Mouse (Mus musculus) liver, embryonic 12.5 days (tissue): ENCODE results near the gene Inpp4b. TPM values are rescaled to one million over a fixed set of nuclear protein-coding genes. Genes with fewer than 3 reads are reported as not detected.

Experiments
- ATAC-seq: fragments of 200-750 bp; cut with Nextera tagmentation; 2 replicates; pipeline ENCODE4 v1.8.0; 2017; ENCODE audit warnings: moderate number of reproducible peaks, mild to moderate bottlenecking, moderate library complexity
- H3K27ac ChIP-seq: fragments of 300-500 bp; sonication (generic); 2 replicates; pipeline ENCODE4 v1.5.1; 2016; ENCODE audit warnings: mild to moderate bottlenecking
- H3K27me3 ChIP-seq: fragments of 300-500 bp; sonication (generic); replicated peaks from 2 replicates; pipeline ENCODE4 v1.6.1; 2016; ENCODE audit warnings: mild to moderate bottlenecking, moderate library complexity
- H3K36me3 ChIP-seq: fragments of 300-500 bp; sonication (generic); 2 replicates; pipeline ENCODE4 v1.6.1; 2016; ENCODE audit warnings: mild to moderate bottlenecking, moderate library complexity
- H3K4me1 ChIP-seq: fragments of 300-500 bp; sonication (generic); 2 replicates; pipeline ENCODE4 v1.6.1; 2016
- H3K4me2 ChIP-seq: fragments of 300-500 bp; sonication (generic); 2 replicates; pipeline ENCODE4 v1.6.1; 2016; ENCODE audit warnings: mild to moderate bottlenecking, moderate library complexity
- H3K4me3 ChIP-seq: fragments of 300-500 bp; sonication (generic); 2 replicates; pipeline ENCODE4 v1.5.1; 2016; ENCODE audit warnings: mild to moderate bottlenecking, moderate library complexity
- H3K9ac ChIP-seq: fragments of 300-500 bp; sonication (generic); 2 replicates; pipeline ENCODE4 v1.6.1; 2016; ENCODE audit warnings: mild to moderate bottlenecking, moderate library complexity
- H3K9me3 ChIP-seq: fragments of 300-500 bp; sonication (generic); replicated peaks from 2 replicates; pipeline ENCODE4 v1.6.1; 2016; ENCODE audit warnings: mild to moderate bottlenecking, moderate library complexity
- WGBS: fragments of 180-500 bp; shearing (Covaris S2); methylation state at CpG from one replicate; pipeline ENCODE4 v1.1.7; 2016; ENCODE audit not compliant: insufficient replicate concordance; 5-methylcytosine and 5-hydroxymethylcytosine counted together
- polyA plus RNA-seq: library from polyadenylated mRNA; unstranded; fragments of >200 nt; fragmentation: Nextera tagmentation; extraction: Ambion mirVana; gene quantifications from 2 replicates; pipeline ENCODE4 v1.2.1, GENCODE M21; 2016

Inpp4b gene
- polyA plus RNA-seq = 2.5 and 2.8 TPM in 2 replicates

- peak; percentile 67 for ATAC-seq
- H3K9ac ChIP-seq = peak within 1 kb of the TSS; percentile 31; the same call in 1 of the 2 replicates
- under 1% methylated on average over 46 of the region's 46 CpGs for WGBS
- H3K4me1 ChIP-seq = peaks cover 4% of the 10 kb centered on the region; the same call in 1 of the 2 replicates
- no peaks in the 10 kb centered on the region for H3K36me3 ChIP-seq
- H3K27me3 ChIP-seq = peaks cover 20% of the 10 kb centered on the region; the same call in 1 of the 2 replicates
- no peaks in the 10 kb centered on the region for H3K9me3 ChIP-seq
- H3K4me2 ChIP-seq = peak within 1 kb of the TSS; percentile 73
- H3K27ac ChIP-seq = no peak within 1 kb of the TSS
- H3K4me3 ChIP-seq = peak within 1 kb of the TSS; percentile 48
These were observed at the start of gene Inpp4b for GRCm38 (mm10) chr8:81342236-81342998. Gene Inpp4b, plus strand, starts transcription at chr8:81342556.

- no peak overlapping the region for H3K4me3 ChIP-seq
- H3K4me1 ChIP-seq = no peaks in the 10 kb centered on the region
- ATAC-seq = no peak
- H3K4me2 ChIP-seq = no peak overlapping the region
- H3K27ac ChIP-seq = no peak overlapping the region
- H3K36me3 ChIP-seq = no peaks in the 10 kb centered on the region
- WGBS = 38% methylated on average over 2 of the region's 2 CpGs
- H3K9ac ChIP-seq = no peak overlapping the region
- H3K9me3 ChIP-seq = no peaks in the 10 kb centered on the region
- H3K27me3 ChIP-seq = no peaks in the 10 kb centered on the region
These were observed 7.1 kb upstream of the Inpp4b start for GRCm38 (mm10) chr8:81335250-81335649.

- Histone ChIP-seq H3K9me3 (no peaks in the 10 kb centered on the region), H3K4me3 (peak overlapping the region; percentile 48; the same call in 1 of the 2 replicates), H3K4me1 (peaks cover 4% of the 10 kb centered on the region; the same call in 1 of the 2 replicates), H3K27me3 (peaks cover 20% of the 10 kb centered on the region; the same call in 1 of the 2 replicates), H3K9ac (no peak overlapping the region), H3K4me2 (peak overlapping the region; percentile 73), H3K27ac (no peak overlapping the region), H3K36me3 (no peaks in the 10 kb centered on the region)
- no peak for ATAC-seq
- 38% methylated on average over 5 of the region's 5 CpGs for WGBS
These were observed 1.2 kb upstream of the Inpp4b start for GRCm38 (mm10) chr8:81341191-81341590.

DNA sequence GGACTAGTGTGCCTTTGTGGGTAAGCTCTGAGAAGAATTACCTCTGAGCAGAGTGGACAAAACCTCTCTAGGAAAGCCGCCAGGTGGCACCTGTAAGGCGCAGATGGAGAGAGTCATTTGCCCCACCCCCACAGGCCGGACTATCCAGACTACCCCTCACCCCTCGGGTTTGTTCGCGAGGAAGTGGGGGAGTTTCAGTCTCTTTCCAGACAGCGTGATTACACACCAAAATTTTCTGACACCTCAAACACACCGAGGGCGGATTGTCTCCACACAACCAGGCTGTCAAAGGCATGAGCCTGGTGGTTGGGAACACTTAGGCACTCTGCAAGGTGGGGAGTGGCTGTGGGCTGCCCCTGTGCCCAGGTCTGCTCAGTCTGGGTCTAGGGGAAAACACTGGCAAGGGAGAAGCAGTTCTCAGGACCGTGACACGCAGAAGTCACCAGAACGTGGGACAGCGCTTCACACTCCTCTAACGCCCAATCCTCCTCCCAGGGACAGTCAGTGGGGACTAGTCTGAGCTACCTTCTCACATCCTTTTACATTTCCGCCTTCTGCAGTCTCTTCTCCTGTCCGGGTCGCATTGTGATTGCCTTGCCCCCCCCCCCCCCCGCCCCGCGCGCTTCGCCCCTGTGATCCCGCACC lies 643 bp upstream of the Inpp4b start:
- H3K4me2 ChIP-seq = peak overlapping the region; percentile 73
- ATAC-seq = peak; percentile 58
- peak overlapping the region; percentile 48 for H3K4me3 ChIP-seq
- no peaks in the 10 kb centered on the region for H3K36me3 ChIP-seq
- H3K4me1 ChIP-seq = peaks cover 4% of the 10 kb centered on the region; the same call in 1 of the 2 replicates
- no peak overlapping the region for H3K9ac ChIP-seq
- peaks cover 20% of the 10 kb centered on the region; the same call in 1 of the 2 replicates for H3K27me3 ChIP-seq
- H3K9me3 ChIP-seq = no peaks in the 10 kb centered on the region
- H3K27ac ChIP-seq = no peak overlapping the region
- under 1% methylated on average over 21 of the region's 23 CpGs for WGBS

GRCm38 (mm10) chr8:81342999-81343302 lies 595 bp downstream of the Inpp4b start:
- H3K4me1 ChIP-seq = peaks cover 4% of the 10 kb centered on the region; the same call in 1 of the 2 replicates
- H3K36me3 ChIP-seq = no peaks in the 10 kb centered on the region
- WGBS = 15% methylated on average over 2 of the region's 3 CpGs
- H3K9ac ChIP-seq = no peak overlapping the region
- no peak overlapping the region for H3K27ac ChIP-seq
- ATAC-seq = no peak
- H3K9me3 ChIP-seq = no peaks in the 10 kb centered on the region
- peak overlapping the region; percentile 73 for H3K4me2 ChIP-seq
- H3K4me3 ChIP-seq = peak overlapping the region; percentile 48
- peaks cover 20% of the 10 kb centered on the region; the same call in 1 of the 2 replicates for H3K27me3 ChIP-seq

GRCm38 (mm10) chr8:81345170-81345697 lies 2.9 kb downstream of the Inpp4b start:
- Histone ChIP-seq H3K27me3 (peaks cover 20% of the 10 kb centered on the region; the same call in 1 of the 2 replicates), H3K4me3 (no peak overlapping the region), H3K9ac (no peak overlapping the region), H3K9me3 (no peaks in the 10 kb centered on the region), H3K27ac (no peak overlapping the region), H3K36me3 (no peaks in the 10 kb centered on the region), H3K4me1 (peaks cover 4% of the 10 kb centered on the region; the same call in 1 of the 2 replicates), H3K4me2 (no peak overlapping the region)
- ATAC-seq = no peak
- 54% methylated on average over 2 of the region's 2 CpGs for WGBS

- ATAC-seq = no peak
- Histone ChIP-seq H3K4me1 (no peaks in the 10 kb centered on the region), H3K36me3 (no peaks in the 10 kb centered on the region)
These were observed 7.1 kb downstream of the Inpp4b start for GRCm38 (mm10) chr8:81349452-81349851.

GRCm38 (mm10) chr8:81353460-81353859 lies 11.1 kb downstream of the Inpp4b start:
- ATAC-seq = no peak

More at GRCm38 (mm10) chr8:81349452-81349851, 7.1 kb downstream of the Inpp4b start:
- Histone ChIP-seq H3K4me3 (no peak overlapping the region), H3K9me3 (no peaks in the 10 kb centered on the region), H3K27me3 (no peaks in the 10 kb centered on the region), H3K4me2 (no peak overlapping the region), H3K9ac (no peak overlapping the region), H3K27ac (no peak overlapping the region)
- 82% methylated on average over 1 of the region's 1 CpGs for WGBS

GRCm38 (mm10) chr8:81358108-81358507 lies 15.8 kb downstream of the Inpp4b start:
- no peak overlapping the region for H3K9ac ChIP-seq
- no peak for ATAC-seq
- 64% methylated on average over 6 of the region's 6 CpGs for WGBS

More at GRCm38 (mm10) chr8:81353460-81353859, 11.1 kb downstream of the Inpp4b start:
- Histone ChIP-seq H3K27ac (no peak overlapping the region), H3K4me1 (no peaks in the 10 kb centered on the region), H3K9me3 (no peaks in the 10 kb centered on the region), H3K9ac (no peak overlapping the region), H3K27me3 (no peaks in the 10 kb centered on the region), H3K4me2 (no peak overlapping the region), H3K4me3 (no peak overlapping the region), H3K36me3 (no peaks in the 10 kb centered on the region)
- 74% methylated on average over 5 of the region's 5 CpGs for WGBS

GRCm38 (mm10) chr8:81360518-81360917 lies 18.2 kb downstream of the Inpp4b start:
- Histone ChIP-seq H3K27ac (no peak overlapping the region), H3K9me3 (no peaks in the 10 kb centered on the region), H3K4me2 (no peak overlapping the region), H3K4me1 (no peaks in the 10 kb centered on the region), H3K4me3 (no peak overlapping the region), H3K36me3 (no peaks in the 10 kb centered on the region), H3K9ac (no peak overlapping the region), H3K27me3 (no peaks in the 10 kb centered on the region)
- 56% methylated on average over 2 of the region's 2 CpGs for WGBS
- ATAC-seq = no peak

More at GRCm38 (mm10) chr8:81358108-81358507, 15.8 kb downstream of the Inpp4b start:
- H3K36me3 ChIP-seq = no peaks in the 10 kb centered on the region
- H3K4me2 ChIP-seq = no peak overlapping the region
- no peak overlapping the region for H3K4me3 ChIP-seq
- H3K27ac ChIP-seq = no peak overlapping the region
- H3K27me3 ChIP-seq = no peaks in the 10 kb centered on the region
- H3K4me1 ChIP-seq = no peaks in the 10 kb centered on the region
- H3K9me3 ChIP-seq = no peaks in the 10 kb centered on the region

GRCm38 (mm10) chr8:81361162-81361561 lies 18.8 kb downstream of the Inpp4b start:
- H3K4me1 ChIP-seq = no peaks in the 10 kb centered on the region
- no peak overlapping the region for H3K4me2 ChIP-seq
- ATAC-seq = no peak
- H3K4me3 ChIP-seq = no peak overlapping the region
- no peaks in the 10 kb centered on the region for H3K27me3 ChIP-seq
- H3K9me3 ChIP-seq = no peaks in the 10 kb centered on the region
- H3K9ac ChIP-seq = no peak overlapping the region
- H3K36me3 ChIP-seq = no peaks in the 10 kb centered on the region
- 63% methylated on average over 2 of the region's 2 CpGs for WGBS
- no peak overlapping the region for H3K27ac ChIP-seq

DNA sequence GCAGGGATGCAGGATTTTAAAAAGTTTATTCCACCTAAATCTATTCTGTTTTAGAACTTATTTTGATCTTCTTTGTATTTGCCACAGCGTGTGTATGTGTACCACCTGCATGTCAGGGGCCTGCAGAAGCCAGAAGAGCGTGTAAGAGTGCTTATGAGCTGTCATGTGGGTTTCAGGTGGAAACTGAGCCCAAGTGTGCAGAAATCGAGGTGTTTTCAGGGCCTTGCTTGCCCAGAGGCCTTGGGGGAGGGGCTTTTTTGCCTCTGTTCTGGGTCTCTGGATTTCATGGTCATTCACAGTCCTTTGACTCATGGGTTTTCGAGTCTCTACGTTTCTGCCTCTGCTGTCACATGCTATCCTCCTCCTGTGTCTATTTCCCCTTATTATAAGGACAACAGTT lies 28.3 kb downstream of the Inpp4b start:
- Histone ChIP-seq H3K4me1 (no peaks in the 10 kb centered on the region), H3K36me3 (no peaks in the 10 kb centered on the region), H3K4me2 (no peak overlapping the region), H3K27me3 (no peaks in the 10 kb centered on the region), H3K9me3 (no peaks in the 10 kb centered on the region), H3K27ac (no peak overlapping the region), H3K9ac (no peak overlapping the region), H3K4me3 (no peak overlapping the region)
- 64% methylated on average over 5 of the region's 5 CpGs for WGBS
- ATAC-seq = no peak
